In genomic region chr2:118913551-118914276, GRCm38 (mm10) we compare ENCODE assay signal across 8 mouse cellular contexts. TPM values are rescaled to one million over a fixed set of nuclear protein-coding genes. Genes with fewer than 3 reads are reported as not detected.
DNase-seq lines count a peak whose midpoint lies in the region; ATAC-seq and TF ChIP-seq lines count a peak whose summit lies in the region.

No protein-coding gene starts in this region.

- H3K36me3 ChIP-seq in midbrain, embryonic 11.5 days (ENCODE audit: control insufficient read depth, insufficient read depth, low read length): peaks cover 6% of the 10 kb centered on the region; the same call in 1 of the 2 replicates
- peaks cover 28% of the 10 kb centered on the region for H3K36me3 ChIP-seq in midbrain, embryonic 14.5 days (ENCODE audit: control insufficient read depth, insufficient read depth, low read length)
- peaks cover 13% of the 10 kb centered on the region for H3K36me3 ChIP-seq in intestine, postnatal 0 days (ENCODE audit: control insufficient read depth, insufficient read depth)
- H3K36me3 ChIP-seq in stomach, embryonic 16.5 days (ENCODE audit: control insufficient read depth, insufficient read depth, low read length): 0 out of 2 replicates have a peak, but pooled peaks cover 3% of the 10 kb centered on the region

- intact Hi-C loops in left cerebral cortex, postnatal 10 days (cut with DNase I): no loop called here

- no peaks in the 10 kb centered on the region for H3K27me3 ChIP-seq in midbrain, embryonic 11.5 days (ENCODE audit: control insufficient read depth, insufficient read depth, low read length)
- H3K27me3 ChIP-seq in midbrain, embryonic 14.5 days (ENCODE audit: control insufficient read depth, insufficient read depth, low read length): no peaks in the 10 kb centered on the region
- H3K27me3 ChIP-seq in intestine, postnatal 0 days (replicated peaks; ENCODE audit: control insufficient read depth, insufficient read depth, low read length): no peaks in the 10 kb centered on the region
- no peaks in the 10 kb centered on the region for H3K27me3 ChIP-seq in stomach, embryonic 16.5 days (ENCODE audit: control insufficient read depth, insufficient read depth, low read length)

- no peak for ATAC-seq in midbrain, embryonic 11.5 days (ENCODE audit: low FRiP score)
- ATAC-seq in midbrain, embryonic 14.5 days (ENCODE audit: low FRiP score, low TSS enrichment): no peak
- ATAC-seq in intestine, postnatal 0 days: no peak
- ATAC-seq in stomach, embryonic 16.5 days (ENCODE audit: insufficient read depth, low FRiP score): no peak

- peaks cover 21% of the 10 kb centered on the region for H3K4me1 ChIP-seq in midbrain, embryonic 11.5 days (ENCODE audit: control insufficient read depth, insufficient read depth, low read length)
- peaks cover 26% of the 10 kb centered on the region for H3K4me1 ChIP-seq in midbrain, embryonic 14.5 days (ENCODE audit: control insufficient read depth, insufficient read depth, low read length)
- H3K4me1 ChIP-seq in intestine, postnatal 0 days (replicated peaks; ENCODE audit: control insufficient read depth, insufficient read depth, low read length): peaks cover 14% of the 10 kb centered on the region; the same call in 1 of the 2 replicates
- peaks cover 13% of the 10 kb centered on the region for H3K4me1 ChIP-seq in stomach, embryonic 16.5 days (ENCODE audit: control insufficient read depth, insufficient read depth, low read length)

- no peak overlapping the region for H3K4me2 ChIP-seq in midbrain, embryonic 11.5 days
- H3K4me2 ChIP-seq in midbrain, embryonic 14.5 days (ENCODE audit: low read length): no peak overlapping the region
- peak overlapping the region; percentile 25 for H3K4me2 ChIP-seq in intestine, postnatal 0 days (replicated peaks; ENCODE audit: low read depth)
- H3K4me2 ChIP-seq in stomach, embryonic 16.5 days (ENCODE audit: low read depth, low read length): peak overlapping the region; percentile 14; the same call in 1 of the 2 replicates

- H3K27ac ChIP-seq in midbrain, embryonic 11.5 days (ENCODE audit: low read depth, low read length): no peak overlapping the region
- H3K27ac ChIP-seq in midbrain, embryonic 14.5 days (replicated peaks; ENCODE audit: low read depth, low read length): no peak overlapping the region; the same call in 1 of the 2 replicates
- H3K27ac ChIP-seq in intestine, postnatal 0 days (ENCODE audit: low read depth, low read length): no peak overlapping the region
- no peak overlapping the region for H3K27ac ChIP-seq in stomach, embryonic 16.5 days (ENCODE audit: low read length)

- 60% methylated on average over 11 of the region's 11 CpGs for WGBS in midbrain, embryonic 11.5 days
- WGBS in midbrain, embryonic 14.5 days: 57% methylated on average over 11 of the region's 11 CpGs
- 40% methylated on average over 11 of the region's 11 CpGs for WGBS in intestine, postnatal 0 days
- WGBS in stomach, embryonic 16.5 days: 42% methylated on average over 11 of the region's 11 CpGs

- no peak for TF ChIP-seq CTCF in intestine, postnatal 0 days (IDR thresholded peaks at IDR 0.05; ENCODE audit: low read depth)

- H3K4me3 ChIP-seq in midbrain, embryonic 11.5 days (ENCODE audit: low read depth, low read length): no peak overlapping the region
- no peak overlapping the region for H3K4me3 ChIP-seq in midbrain, embryonic 14.5 days (replicated peaks; ENCODE audit: low read depth, low read length)
- H3K4me3 ChIP-seq in intestine, postnatal 0 days (ENCODE audit: low read depth, low read length): no peak overlapping the region
- H3K4me3 ChIP-seq in stomach, embryonic 16.5 days (replicated peaks; ENCODE audit: low read length): no peak overlapping the region

- H3K9me3 ChIP-seq in midbrain, embryonic 11.5 days (ENCODE audit: control insufficient read depth, low read length): no peaks in the 10 kb centered on the region
- H3K9me3 ChIP-seq in midbrain, embryonic 14.5 days (ENCODE audit: control insufficient read depth, low read length): no peaks in the 10 kb centered on the region
- no peaks in the 10 kb centered on the region for H3K9me3 ChIP-seq in intestine, postnatal 0 days (ENCODE audit: control insufficient read depth)
- H3K9me3 ChIP-seq in stomach, embryonic 16.5 days (replicated peaks; ENCODE audit: control insufficient read depth, low read length): no peaks in the 10 kb centered on the region

- no peak overlapping the region for H3K9ac ChIP-seq in midbrain, embryonic 11.5 days (ENCODE audit: low read length)
- no peak overlapping the region for H3K9ac ChIP-seq in midbrain, embryonic 14.5 days (replicated peaks; ENCODE audit: low read length)
- H3K9ac ChIP-seq in intestine, postnatal 0 days (ENCODE audit: low read depth, low read length): 0 out of 2 replicates have a peak overlapping the region, but pooled peaks have one; percentile 5
- no peak overlapping the region for H3K9ac ChIP-seq in stomach, embryonic 16.5 days (ENCODE audit: low read length)

- DNase-seq in adrenal gland, adult (ENCODE audit: inconsistent age in 2 of 2, low spot score in 1 of 2): peak; percentile 63 to 83
- DNase-seq in adrenal gland, adult 8-10 months: no peak
- peak; percentile 81 for DNase-seq in midbrain, embryonic 11.5 days (ENCODE audit: low spot score, missing footprints)
- DNase-seq in midbrain, embryonic 14.5 days: no peak
- no peak for DNase-seq in testis, postnatal 10 days (ENCODE audit: low spot score)
- DNase-seq in left cerebral cortex, postnatal 10 days (ENCODE audit: extremely low spot score in 1 of 2, low spot score in 2 of 2): no peak

RNA-seq across cellular contexts. Expression of gene Chst14, which starts 12.6 kb away (rescaled TPM):
- 10 to 100 TPM; 13.5 to 19.7 (median 16.7) TPM for total RNA-seq in adrenal gland, adult 8-10 months (2022)
- 17.3 and 19.2 TPM in 2 replicates for polyA plus RNA-seq in midbrain, embryonic 11.5 days (2014; fragmentation: Nextera tagmentation; extraction: Ambion mirVana)
- 3.0 and 7.1 TPM in 2 replicates for polyA plus RNA-seq in midbrain, embryonic 14.5 days (2014; fragmentation: Nextera tagmentation; extraction: Ambion mirVana)
- polyA plus RNA-seq in intestine, postnatal 0 days (2015; fragmentation: Nextera tagmentation; extraction: Ambion mirVana): 6.7 and 7.4 TPM in 2 replicates
- 20.1 and 21.1 TPM in 2 replicates for polyA plus RNA-seq in stomach, embryonic 16.5 days (2015; fragmentation: Nextera tagmentation; extraction: Ambion mirVana)
- total RNA-seq in left cerebral cortex, postnatal 10 days (2021): 1 to 10 TPM; 2.4 to 2.9 TPM

RNA-seq across cellular contexts. Expression of gene Bahd1, which starts 13.5 kb away (rescaled TPM):
- total RNA-seq in adrenal gland, adult 8-10 months (2022): 10 to 100 TPM; 51.1 to 62.8 (median 59.2) TPM
- polyA plus RNA-seq in midbrain, embryonic 11.5 days (2014; fragmentation: Nextera tagmentation; extraction: Ambion mirVana): 1.4 and 1.5 TPM in 2 replicates
- 2.0 and 5.2 TPM in 2 replicates for polyA plus RNA-seq in midbrain, embryonic 14.5 days (2014; fragmentation: Nextera tagmentation; extraction: Ambion mirVana)
- polyA plus RNA-seq in intestine, postnatal 0 days (2015; fragmentation: Nextera tagmentation; extraction: Ambion mirVana): 6.1 and 8.9 TPM in 2 replicates
- polyA plus RNA-seq in stomach, embryonic 16.5 days (2015; fragmentation: Nextera tagmentation; extraction: Ambion mirVana): 3.4 and 3.6 TPM in 2 replicates
- total RNA-seq in left cerebral cortex, postnatal 10 days (2021): 10 to 100 TPM; 29.9 to 32.1 TPM

RNA-seq across cellular contexts. Expression of gene Ivd, which starts 52.0 kb away (rescaled TPM):
- total RNA-seq in adrenal gland, adult 8-10 months (2022): 100 to 1,000 TPM; 250 to 438 (median 309) TPM
- polyA plus RNA-seq in midbrain, embryonic 11.5 days (2014; fragmentation: Nextera tagmentation; extraction: Ambion mirVana): 40.5 and 44.4 TPM in 2 replicates
- 32.0 and 33.8 TPM in 2 replicates for polyA plus RNA-seq in midbrain, embryonic 14.5 days (2014; fragmentation: Nextera tagmentation; extraction: Ambion mirVana)
- 13.4 and 14.2 TPM in 2 replicates for polyA plus RNA-seq in intestine, postnatal 0 days (2015; fragmentation: Nextera tagmentation; extraction: Ambion mirVana)
- 64.3 and 65.4 TPM in 2 replicates for polyA plus RNA-seq in stomach, embryonic 16.5 days (2015; fragmentation: Nextera tagmentation; extraction: Ambion mirVana)
- 10 to 100 TPM; 63.1 to 70.0 TPM for total RNA-seq in left cerebral cortex, postnatal 10 days (2021)

Comparison
In these comparisons a context has a peak if more than half of its experiments do, and no peak if none do; other contexts are left out.
1. DNase-seq: peak in adrenal gland, adult (2 of 2) and midbrain, embryonic 11.5 days (single experiment); none in adrenal gland, adult 8-10 months (single experiment), midbrain, embryonic 14.5 days (single experiment), testis, postnatal 10 days (single experiment) and left cerebral cortex, postnatal 10 days (0 of 2).
2. H3K4me2 ChIP-seq: peak in intestine, postnatal 0 days (single experiment) and stomach, embryonic 16.5 days (single experiment); none in midbrain, embryonic 11.5 days (single experiment) and midbrain, embryonic 14.5 days (single experiment).